Mouse (Mus musculus) stomach, postnatal 0 days (tissue): ENCODE results near the gene Lpcat3.

Experiments used
- CTCF ChIP-seq: IDR thresholded peaks from 2 replicates; pipeline ENCODE4 v1.5.1; 2016; ENCODE audit warnings: antibody characterized with exemption, low read depth, mild to moderate bottlenecking, moderate library complexity
- EP300 ChIP-seq: optimal IDR thresholded peaks from 2 replicates; pipeline ENCODE3; 2016; ENCODE audit warnings: antibody characterized with exemption

- TF ChIP-seq CTCF (no peak), EP300 (no peak)
Measured at GRCm38 (mm10) chr6:124708289-124708889, 45.6 kb downstream of the Lpcat3 start.
